Mouse (Mus musculus): ENCODE results near the gene Nop10. TPM values are rescaled to one million over a fixed set of nuclear protein-coding genes. Genes with fewer than 3 reads are reported as not detected.

The Nop10 gene
- polyA plus RNA-seq, 1 experiment: 108 TPM

DNA sequence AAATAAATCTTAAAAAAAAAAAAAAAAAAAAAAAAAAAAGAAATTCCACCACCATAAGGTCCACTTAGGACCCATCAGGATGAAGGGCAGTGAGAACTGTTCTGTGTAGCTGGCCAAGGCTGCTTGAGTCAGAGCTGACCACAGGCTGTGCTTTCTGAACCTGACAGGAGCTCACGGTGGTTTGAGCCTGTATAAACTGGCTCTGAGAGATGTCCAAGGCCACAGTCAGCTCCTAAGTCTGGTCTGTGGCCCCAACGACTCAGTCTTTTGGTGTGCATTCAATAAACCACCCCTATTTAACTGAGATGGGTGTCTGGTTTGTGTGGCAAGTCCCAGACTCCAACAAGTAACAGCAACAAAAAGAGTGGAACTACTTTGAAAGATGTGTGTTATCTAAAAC lies 25.1 kb upstream of the Nop10 start:
- Histone ChIP-seq H3K4me3 (ENCODE audit: control insufficient read depth, low read depth, low read length) (no peak overlapping the region), H3K4me1 (ENCODE audit: control insufficient read depth, insufficient read depth, low read length) (peaks cover 6% of the 10 kb centered on the region), H3K36me3 (ENCODE audit: control insufficient read depth, insufficient read depth, low read length) (no peaks in the 10 kb centered on the region), H3K27me3 (ENCODE audit: control insufficient read depth, insufficient read depth, low read length) (no peaks in the 10 kb centered on the region), H3K27ac (ENCODE audit: control insufficient read depth, insufficient read depth, low read depth, low read length) (no peak overlapping the region)
- TF ChIP-seq POLR2A (IDR thresholded peaks at IDR 0.05; ENCODE audit: control insufficient read depth, low read depth, low read length): no peak
- TF ChIP-seq CTCF (IDR thresholded peaks at IDR 0.05; ENCODE audit: control insufficient read depth, insufficient read depth, insufficient replicate concordance, low read depth, low read length): no peak

DNA sequence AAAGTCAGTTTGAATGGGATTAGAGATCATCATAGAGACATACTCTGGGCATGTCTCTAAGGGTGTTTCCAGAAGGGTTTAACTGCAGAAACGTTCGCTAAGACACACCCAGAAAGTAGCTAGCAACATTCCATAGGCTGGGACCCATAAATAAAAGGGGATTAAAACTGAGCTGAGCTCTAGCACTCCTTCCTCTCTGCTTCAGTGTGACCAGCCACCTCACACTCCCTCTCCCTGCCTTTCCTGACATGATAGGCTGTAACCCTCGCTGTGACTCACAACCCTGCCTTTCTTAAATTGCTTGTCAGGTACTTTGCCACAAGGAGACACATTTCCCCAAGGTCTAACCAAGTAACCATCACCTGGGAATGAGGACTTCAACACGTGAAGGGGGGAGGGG lies 23.7 kb upstream of the Nop10 start:
- no peak overlapping the region for H3K27ac ChIP-seq (ENCODE audit: control insufficient read depth, insufficient read depth, low read depth, low read length)
- no peaks in the 10 kb centered on the region for H3K27me3 ChIP-seq (ENCODE audit: control insufficient read depth, insufficient read depth, low read length)
- TF ChIP-seq POLR2A (IDR thresholded peaks at IDR 0.05; ENCODE audit: control insufficient read depth, low read depth, low read length) (no peak), CTCF (IDR thresholded peaks at IDR 0.05; ENCODE audit: control insufficient read depth, insufficient read depth, insufficient replicate concordance, low read depth, low read length) (no peak)
- peak overlapping the region; percentile 38; the same call in 1 of the 2 replicates for H3K4me3 ChIP-seq (ENCODE audit: control insufficient read depth, low read depth, low read length)
- peaks cover 6% of the 10 kb centered on the region for H3K4me1 ChIP-seq (ENCODE audit: control insufficient read depth, insufficient read depth, low read length)
- H3K36me3 ChIP-seq (ENCODE audit: control insufficient read depth, insufficient read depth, low read length): no peaks in the 10 kb centered on the region

DNA sequence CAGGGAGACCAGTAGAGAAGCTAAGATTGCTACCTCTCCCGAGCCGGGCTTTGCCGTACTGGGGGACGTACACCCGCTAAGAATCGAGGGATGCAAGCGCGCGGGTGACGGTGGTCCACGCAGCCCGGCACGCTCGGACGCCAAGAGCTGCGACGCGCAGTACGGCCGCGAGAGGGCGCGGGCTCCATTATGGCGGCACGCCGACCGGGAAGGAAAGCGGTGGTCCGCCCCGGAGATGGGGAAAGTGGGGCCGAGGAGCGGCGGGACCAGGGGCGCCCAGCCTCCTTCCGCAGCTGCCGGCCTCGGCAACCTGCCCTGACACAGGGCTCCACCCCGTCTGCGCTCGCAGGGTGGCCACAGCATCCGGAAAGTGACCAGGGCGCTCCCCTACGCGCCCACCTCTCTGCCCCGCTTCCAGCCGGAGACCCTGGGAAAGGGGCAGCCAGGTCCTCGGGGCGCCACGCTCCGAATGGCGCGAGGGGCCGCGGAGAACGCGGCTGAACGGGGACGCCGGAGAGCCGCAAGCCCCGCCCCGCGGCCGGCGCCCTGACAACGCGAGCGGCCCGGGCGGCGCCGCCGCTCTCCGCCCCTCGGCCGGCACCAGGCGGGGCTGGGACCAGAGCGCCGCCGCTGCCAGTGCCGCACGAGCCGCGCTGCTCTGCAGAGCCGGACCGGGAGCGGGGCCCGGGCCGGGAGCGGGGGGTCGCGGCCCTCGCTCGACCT lies 22.4 kb upstream of the Nop10 start, which contains the start of gene Lpcat4:
Gene Lpcat4 (plus strand): TSS at position 257 of the 723 bp plus-strand sequence.
- H3K27ac ChIP-seq (ENCODE audit: control insufficient read depth, insufficient read depth, low read depth, low read length): peak within 1 kb of the TSS; percentile 58
- TF ChIP-seq POLR2A (IDR thresholded peaks at IDR 0.05; ENCODE audit: control insufficient read depth, low read depth, low read length): no peak; the same call in none of the 2 replicates
- TF ChIP-seq CTCF (IDR thresholded peaks at IDR 0.05; ENCODE audit: control insufficient read depth, insufficient read depth, insufficient replicate concordance, low read depth, low read length): peak; percentile 80
- peaks cover 6% of the 10 kb centered on the region for H3K4me1 ChIP-seq (ENCODE audit: control insufficient read depth, insufficient read depth, low read length)

DNA sequence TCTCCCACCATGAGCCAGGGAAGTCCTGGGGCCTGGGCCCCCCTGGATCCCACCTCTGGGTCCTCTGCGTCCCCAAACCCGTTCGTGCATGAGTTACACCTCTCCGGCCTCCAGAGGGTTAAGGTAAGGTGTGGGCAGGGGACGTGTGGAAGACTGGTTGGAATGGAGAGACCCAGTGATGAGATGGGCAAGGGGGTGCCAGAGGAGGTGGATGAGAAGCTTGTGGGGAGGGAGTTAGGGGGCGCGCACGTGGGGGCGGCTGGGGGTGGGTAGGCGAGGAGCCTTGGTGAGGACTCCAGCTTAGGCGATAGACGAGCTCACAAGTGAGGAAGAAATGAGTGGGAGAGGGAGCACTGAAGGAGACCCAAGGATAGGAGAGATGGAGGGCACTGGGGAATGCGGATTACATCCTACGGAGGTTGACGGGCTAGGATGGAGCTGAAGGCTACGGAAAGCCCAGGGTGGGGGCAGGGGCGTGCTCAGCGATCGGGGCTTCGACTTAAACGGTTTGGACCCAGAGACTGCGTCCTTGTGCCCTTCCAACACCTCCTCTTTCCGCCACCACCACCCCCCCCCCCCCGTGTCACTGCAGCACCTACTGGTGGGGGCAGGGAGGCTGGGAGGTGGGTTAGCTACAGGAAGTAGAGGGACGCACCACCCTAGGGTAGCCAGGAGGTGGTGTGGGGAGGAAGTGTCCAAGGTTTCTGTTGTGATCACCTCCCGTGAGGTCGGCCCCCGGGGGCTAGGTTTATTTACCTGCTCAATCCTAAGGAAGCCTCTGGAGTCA lies 21.6 kb upstream of the Nop10 start:
- Histone ChIP-seq H3K36me3 (ENCODE audit: control insufficient read depth, insufficient read depth, low read length) (no peaks in the 10 kb centered on the region), H3K27me3 (ENCODE audit: control insufficient read depth, insufficient read depth, low read length) (no peaks in the 10 kb centered on the region), H3K4me1 (ENCODE audit: control insufficient read depth, insufficient read depth, low read length) (peaks cover 6% of the 10 kb centered on the region), H3K4me3 (ENCODE audit: control insufficient read depth, low read depth, low read length) (peak overlapping the region; percentile 93), H3K27ac (ENCODE audit: control insufficient read depth, insufficient read depth, low read depth, low read length) (peak overlapping the region; percentile 58)
- TF ChIP-seq POLR2A (IDR thresholded peaks at IDR 0.05; ENCODE audit: control insufficient read depth, low read depth, low read length) (no peak), CTCF (IDR thresholded peaks at IDR 0.05; ENCODE audit: control insufficient read depth, insufficient read depth, insufficient replicate concordance, low read depth, low read length) (no peak)

More for the DNA sequence above, 22.4 kb upstream of the Nop10 start, which contains the start of gene Lpcat4:
- Histone ChIP-seq H3K4me3 (ENCODE audit: control insufficient read depth, low read depth, low read length) (peak within 1 kb of the TSS; percentile 93), H3K36me3 (ENCODE audit: control insufficient read depth, insufficient read depth, low read length) (no peaks in the 10 kb centered on the region), H3K27me3 (ENCODE audit: control insufficient read depth, insufficient read depth, low read length) (no peaks in the 10 kb centered on the region)

DNA sequence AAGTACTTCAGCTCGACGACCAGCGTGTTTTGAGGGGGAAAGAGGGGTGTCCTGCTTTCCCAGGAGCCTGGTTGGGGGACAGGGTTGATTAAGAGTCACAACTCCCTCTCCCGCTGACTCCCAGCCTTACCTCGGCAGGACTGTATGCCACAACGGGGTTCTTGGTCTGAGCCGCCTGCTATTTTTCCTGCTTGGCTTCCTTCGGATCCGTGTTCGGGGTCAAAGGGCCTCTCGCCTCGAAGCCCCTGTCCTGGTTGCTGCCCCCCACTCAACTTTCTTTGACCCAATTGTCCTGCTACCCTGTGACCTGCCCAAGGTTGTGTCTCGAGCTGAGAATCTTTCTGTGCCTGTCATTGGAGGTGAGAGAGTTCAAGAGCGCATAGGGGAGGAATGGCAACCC lies 19.9 kb upstream of the Nop10 start:
- Histone ChIP-seq H3K27me3 (ENCODE audit: control insufficient read depth, insufficient read depth, low read length) (no peaks in the 10 kb centered on the region), H3K4me3 (ENCODE audit: control insufficient read depth, low read depth, low read length) (peak overlapping the region; percentile 93), H3K36me3 (ENCODE audit: control insufficient read depth, insufficient read depth, low read length) (no peaks in the 10 kb centered on the region; the same call in 1 of the 2 replicates), H3K4me1 (ENCODE audit: control insufficient read depth, insufficient read depth, low read length) (peaks cover 6% of the 10 kb centered on the region), H3K27ac (ENCODE audit: control insufficient read depth, insufficient read depth, low read depth, low read length) (no peak overlapping the region)
- TF ChIP-seq CTCF (IDR thresholded peaks at IDR 0.05; ENCODE audit: control insufficient read depth, insufficient read depth, insufficient replicate concordance, low read depth, low read length) (no peak), POLR2A (IDR thresholded peaks at IDR 0.05; ENCODE audit: control insufficient read depth, low read depth, low read length) (no peak; the same call in 1 of the 2 replicates)

DNA sequence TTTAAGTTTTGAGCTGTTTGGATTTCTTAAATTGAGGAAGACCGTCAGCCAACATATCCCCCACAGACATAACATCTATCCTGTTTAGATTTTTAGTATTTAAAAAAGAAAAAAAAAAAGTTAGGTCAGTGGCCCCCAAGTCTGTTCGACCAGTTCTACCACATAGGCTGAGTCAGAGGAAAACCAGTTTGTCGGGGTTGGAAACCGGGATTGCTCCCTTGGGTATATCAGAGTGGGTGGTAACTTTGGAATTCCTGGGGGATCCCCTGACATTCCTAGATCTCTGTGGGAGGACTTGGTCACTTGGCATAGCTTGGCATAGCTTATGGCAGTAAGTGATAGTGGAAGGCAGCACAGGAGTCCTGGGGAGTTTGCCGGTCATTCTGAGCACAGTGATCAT lies 16.4 kb upstream of the Nop10 start:
- no peak overlapping the region for H3K4me3 ChIP-seq (ENCODE audit: control insufficient read depth, low read depth, low read length)
- TF ChIP-seq POLR2A (IDR thresholded peaks at IDR 0.05; ENCODE audit: control insufficient read depth, low read depth, low read length): no peak
- no peak for TF ChIP-seq CTCF (IDR thresholded peaks at IDR 0.05; ENCODE audit: control insufficient read depth, insufficient read depth, insufficient replicate concordance, low read depth, low read length)
- peaks cover 2% of the 10 kb centered on the region for H3K4me1 ChIP-seq (ENCODE audit: control insufficient read depth, insufficient read depth, low read length)
- no peak overlapping the region for H3K27ac ChIP-seq (ENCODE audit: control insufficient read depth, insufficient read depth, low read depth, low read length)
- H3K36me3 ChIP-seq (ENCODE audit: control insufficient read depth, insufficient read depth, low read length): no peaks in the 10 kb centered on the region; the same call in 1 of the 2 replicates
- H3K27me3 ChIP-seq (ENCODE audit: control insufficient read depth, insufficient read depth, low read length): no peaks in the 10 kb centered on the region

DNA sequence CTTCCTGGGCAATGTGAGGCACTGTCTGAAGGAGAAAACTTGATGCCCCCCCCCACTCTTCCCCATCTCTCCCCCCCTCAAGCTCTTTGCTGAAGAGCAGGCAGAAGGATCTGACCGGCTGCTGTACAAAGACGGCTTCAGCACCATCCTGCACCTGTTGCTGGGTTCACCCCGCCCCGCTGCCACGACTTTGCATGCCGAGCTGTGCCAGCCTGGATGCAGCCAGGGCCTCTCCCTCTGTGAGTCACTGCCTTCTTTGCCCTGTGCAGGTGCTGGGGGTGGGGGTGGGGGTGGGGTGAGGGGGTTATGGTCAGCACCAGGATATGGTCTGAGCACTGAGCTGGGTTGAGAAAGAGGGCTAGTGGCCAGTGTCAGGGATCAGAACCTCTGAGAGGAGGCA lies 15.5 kb upstream of the Nop10 start:
- Histone ChIP-seq H3K27me3 (ENCODE audit: control insufficient read depth, insufficient read depth, low read length) (no peaks in the 10 kb centered on the region), H3K27ac (ENCODE audit: control insufficient read depth, insufficient read depth, low read depth, low read length) (no peak overlapping the region), H3K4me1 (ENCODE audit: control insufficient read depth, insufficient read depth, low read length) (no peaks in the 10 kb centered on the region), H3K4me3 (ENCODE audit: control insufficient read depth, low read depth, low read length) (no peak overlapping the region), H3K36me3 (ENCODE audit: control insufficient read depth, insufficient read depth, low read length) (no peaks in the 10 kb centered on the region; the same call in 1 of the 2 replicates)
- TF ChIP-seq POLR2A (IDR thresholded peaks at IDR 0.05; ENCODE audit: control insufficient read depth, low read depth, low read length): no peak
- TF ChIP-seq CTCF (IDR thresholded peaks at IDR 0.05; ENCODE audit: control insufficient read depth, insufficient read depth, insufficient replicate concordance, low read depth, low read length): no peak

Data from testis, adult 2 months (tissue).